Mouse (Mus musculus): ENCODE results near the gene Dusp14.

Dusp14 gene

DNA sequence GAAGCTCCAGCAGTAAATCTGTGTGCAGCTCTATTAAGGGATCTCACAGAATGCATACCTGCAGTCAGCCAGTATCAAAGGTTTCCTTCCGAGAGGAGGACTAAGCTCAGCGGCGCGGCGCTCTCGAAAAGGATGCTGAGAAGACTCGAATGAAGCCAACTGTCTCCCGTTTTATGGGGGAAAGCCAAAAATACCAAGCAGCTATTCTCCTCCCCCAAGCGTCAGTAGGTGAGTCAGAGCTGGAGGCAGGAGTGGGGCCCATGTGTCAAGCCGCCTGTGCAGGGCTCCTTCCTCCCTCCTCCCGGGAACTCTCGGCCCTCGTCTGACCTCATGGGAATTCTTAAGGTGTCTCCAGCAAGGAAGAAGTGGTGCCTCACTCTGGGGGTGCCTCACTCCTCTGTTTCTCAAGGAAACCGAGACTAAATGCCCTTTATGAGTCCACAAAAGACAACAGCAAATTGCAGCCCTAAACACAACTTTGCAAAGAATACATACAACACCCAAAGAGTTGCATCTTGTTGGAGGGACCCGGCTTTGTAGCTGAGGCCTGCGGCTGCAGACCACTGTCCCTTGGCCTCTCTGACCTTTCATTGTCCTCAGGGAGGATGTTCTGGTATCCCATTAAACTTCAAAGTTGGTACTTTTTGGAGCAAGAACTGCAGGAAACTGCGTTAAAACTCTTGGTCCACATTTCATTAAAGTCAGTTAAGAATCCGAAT lies 2.0 kb downstream of the Dusp14 start:
- DNase-seq (ENCODE audit: low spot score): peak; percentile 7

DNA sequence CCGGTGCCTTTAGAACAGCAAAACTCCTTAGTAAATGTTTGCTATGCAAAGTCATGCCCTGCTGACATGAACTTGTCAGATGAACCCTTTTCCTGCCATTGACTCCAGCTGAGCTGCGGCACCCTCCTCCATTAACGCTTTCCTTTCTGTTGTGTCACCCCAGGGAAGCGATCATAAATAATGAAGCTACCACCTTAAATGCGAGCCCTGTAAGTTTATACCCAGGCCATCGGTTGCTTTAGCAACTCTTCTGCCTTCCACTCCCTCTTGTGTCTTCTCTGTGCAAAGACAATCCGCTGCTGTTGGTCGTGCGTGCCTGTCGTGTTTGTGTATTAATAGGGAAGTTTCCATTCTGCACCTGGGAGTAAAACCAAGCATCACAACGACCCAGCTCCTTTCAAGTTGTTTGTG lies 3.0 kb downstream of the Dusp14 start:
- DNase-seq (ENCODE audit: low spot score): no peak

DNA sequence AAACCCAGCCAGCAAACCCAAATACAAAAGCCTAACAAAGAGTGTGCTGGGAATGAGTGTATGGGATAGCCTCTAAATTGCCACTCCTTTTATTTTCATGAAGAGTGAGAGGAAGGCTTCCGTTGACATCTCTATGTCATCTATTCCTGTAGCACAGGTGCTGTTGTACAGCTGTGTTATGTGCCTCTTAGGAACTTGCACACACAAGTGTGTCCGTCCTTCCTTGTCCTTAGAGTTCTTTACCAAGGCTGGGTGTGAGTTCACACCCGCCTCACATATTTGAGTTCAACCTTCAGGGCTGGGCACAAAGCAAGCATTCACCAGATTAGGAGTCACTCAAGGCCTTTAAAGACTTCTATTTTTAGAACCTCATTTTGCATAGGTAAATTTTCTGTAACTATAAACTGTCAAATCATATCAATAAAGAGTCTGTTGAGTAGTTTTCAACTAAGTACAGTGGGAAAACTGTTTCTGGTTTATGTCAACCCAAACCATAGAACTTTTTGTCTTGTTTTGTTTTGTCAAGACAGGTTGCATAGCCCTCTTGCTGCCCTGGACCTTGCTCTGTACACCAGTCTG lies 5.3 kb downstream of the Dusp14 start:
- no peak for DNase-seq (ENCODE audit: low spot score)

DNA sequence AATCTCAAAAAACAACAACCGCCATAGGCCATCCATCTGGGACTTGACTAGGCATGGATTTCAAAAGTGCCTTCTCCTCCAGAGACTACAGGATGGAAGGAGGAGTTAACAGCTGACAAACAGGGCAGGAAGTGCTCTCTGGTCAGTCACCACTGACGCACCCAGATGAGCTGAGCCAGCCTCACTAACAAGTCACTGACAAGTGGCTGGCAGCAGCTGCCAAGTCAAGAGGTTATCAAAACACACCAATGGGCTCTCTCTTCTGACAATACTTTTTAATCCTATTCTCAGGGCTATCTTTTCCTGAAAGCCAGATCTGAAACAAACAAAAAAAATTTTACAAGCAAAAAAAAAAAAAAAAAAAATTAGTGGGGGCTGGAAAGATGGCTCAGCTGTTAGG lies 6.3 kb downstream of the Dusp14 start:
- no peak for DNase-seq (ENCODE audit: low spot score)

DNA sequence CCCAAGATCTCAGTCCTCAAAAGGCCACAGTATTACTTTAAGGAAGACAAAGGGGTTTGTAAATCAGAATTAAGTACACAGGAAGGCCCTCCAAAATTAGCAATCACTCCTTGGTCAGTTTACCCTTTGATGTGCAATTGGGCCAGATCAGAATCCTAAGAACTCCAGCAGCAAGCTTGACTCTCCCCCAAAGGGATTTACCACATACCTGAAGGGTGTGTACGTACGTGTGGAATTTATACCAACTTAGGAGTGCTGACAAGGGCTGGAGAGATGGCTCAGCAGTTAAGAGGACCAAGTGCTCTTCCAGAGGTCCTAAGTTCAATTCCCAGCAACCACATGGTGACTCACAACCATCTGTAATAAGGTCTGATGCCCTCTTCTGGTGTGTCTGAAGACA lies 7.2 kb downstream of the Dusp14 start:
- DNase-seq (ENCODE audit: low spot score): no peak

DNA sequence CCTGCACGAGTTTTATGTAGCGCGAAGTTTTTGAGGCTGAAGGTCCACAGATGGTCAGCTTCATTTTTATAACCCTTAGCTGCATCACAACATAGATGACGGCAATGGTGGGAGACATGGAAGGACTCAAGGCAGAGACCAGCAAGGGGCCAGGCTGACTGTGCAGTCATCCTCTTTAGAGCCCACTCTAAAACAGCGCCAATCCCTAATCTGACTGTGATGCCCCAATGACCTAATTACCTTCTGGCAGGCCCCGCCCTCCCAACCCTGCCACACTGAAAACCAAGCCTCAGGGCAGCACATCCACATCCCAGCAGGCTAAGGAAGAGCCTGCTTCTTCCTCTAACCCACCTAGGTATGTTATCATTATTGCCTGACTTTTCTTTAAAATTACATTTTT lies 8.4 kb downstream of the Dusp14 start:
- no peak for DNase-seq (ENCODE audit: low spot score)

DNA sequence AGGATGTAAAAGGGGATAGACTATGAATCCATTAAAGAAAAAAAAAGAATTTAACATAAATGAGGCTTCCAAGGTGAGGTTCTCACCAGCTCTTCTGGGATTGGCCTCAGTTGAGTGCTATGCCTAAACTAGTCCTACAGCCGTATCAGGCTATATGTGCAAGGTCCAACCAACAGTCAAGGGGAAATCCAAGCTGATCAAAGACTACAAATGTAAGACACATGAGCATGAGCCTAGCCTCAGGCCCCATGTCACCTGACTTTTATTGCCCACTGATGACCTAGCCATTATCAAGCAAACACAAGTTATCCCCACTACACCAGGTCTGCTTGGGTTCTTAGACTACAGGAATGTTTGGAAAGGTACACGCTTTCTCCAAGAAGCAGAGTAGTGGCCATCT lies 9.3 kb downstream of the Dusp14 start:
- DNase-seq (ENCODE audit: low spot score): no peak

DNA sequence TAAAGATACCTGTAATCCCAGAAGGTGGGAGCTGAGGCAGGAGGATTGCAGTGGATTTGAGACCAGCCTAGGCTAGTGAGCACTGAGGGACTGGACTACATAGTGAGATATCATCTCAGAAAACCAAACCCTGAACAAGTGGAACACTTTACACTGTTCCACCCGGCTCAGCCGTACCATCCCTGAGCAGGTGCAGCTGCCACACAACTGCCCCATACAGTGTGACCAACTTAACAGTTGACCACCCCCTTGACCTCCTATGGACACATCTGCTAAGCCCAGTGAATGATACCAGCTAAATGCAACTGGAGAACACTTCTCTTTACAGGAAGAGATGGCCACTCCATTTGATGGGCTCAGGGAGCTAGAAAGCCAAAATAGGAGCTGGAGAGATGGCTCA lies 11.6 kb downstream of the Dusp14 start:
- no peak for DNase-seq (ENCODE audit: low spot score)

DNA sequence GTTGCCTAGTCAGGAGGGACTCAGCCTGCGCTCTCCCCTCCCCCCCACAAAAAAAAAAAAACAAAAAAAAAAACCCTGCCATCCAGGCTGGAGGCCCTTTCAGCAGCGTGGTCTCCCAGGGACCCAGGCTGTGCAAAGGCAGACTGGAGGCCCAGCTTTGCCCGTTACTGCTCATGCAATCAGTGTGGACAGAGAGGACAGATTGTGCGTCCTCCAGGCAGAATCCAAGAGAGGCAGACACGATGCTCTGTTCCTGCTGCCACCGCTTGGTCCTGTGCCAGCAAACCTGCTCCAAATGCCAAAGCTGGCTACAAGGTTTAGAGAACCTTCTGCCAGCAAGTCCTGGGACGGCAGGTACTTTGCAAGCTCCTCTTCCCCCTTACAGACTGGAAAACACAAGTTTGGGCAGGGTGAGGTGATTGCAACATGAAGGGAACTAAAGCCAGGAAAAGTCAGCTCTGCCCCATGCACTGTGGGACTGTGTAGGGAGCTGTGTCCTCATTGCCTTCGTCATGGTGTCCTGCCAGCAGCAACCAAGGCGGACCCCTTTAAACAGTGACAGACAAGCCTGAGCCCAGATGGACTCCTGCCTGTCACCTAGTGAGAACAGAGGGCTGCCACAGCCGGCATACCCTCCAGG lies 15.4 kb downstream of the Dusp14 start:
- DNase-seq (ENCODE audit: low spot score): no peak

DNA sequence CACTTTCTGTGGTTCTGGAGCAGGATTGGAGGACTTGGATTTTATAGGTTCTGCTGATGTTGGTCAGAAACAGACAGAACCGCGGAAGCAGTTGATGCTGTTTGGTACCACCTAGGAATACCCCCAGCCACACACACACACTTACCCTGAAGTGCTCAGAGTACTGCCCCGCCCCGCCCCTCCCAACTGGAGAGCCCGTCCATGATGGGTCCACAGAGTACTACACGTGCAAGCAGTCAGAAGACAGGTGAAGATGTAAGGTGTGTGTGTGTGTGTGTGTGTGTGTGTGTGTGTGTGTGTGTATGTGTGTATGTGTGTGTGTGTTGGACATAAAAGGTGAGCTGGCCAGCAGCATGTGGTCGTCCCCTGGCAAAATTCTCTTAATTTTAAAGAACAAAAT lies 16.0 kb downstream of the Dusp14 start:
- DNase-seq (ENCODE audit: low spot score): no peak

DNA sequence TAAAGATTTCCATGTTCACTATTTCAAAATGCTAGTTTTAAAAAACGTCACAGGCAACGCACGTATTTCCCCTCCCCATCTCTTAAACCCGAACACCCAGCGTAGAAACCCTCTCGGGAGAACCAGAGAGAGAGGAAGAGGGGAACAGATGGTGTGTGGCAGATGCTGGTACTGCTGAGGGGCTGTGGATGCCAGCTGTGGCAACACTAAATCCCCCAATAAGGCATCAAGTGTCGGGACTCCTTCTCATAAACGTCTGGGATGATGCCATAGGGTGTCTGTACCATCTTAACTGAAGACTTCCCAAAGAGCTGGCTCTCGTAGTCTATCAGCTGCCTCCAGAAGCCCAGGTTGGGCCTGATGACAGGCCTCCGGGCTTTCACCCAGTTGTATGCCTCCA lies 20.6 kb downstream of the Dusp14 start:
- no peak for DNase-seq (ENCODE audit: low spot score)

DNA sequence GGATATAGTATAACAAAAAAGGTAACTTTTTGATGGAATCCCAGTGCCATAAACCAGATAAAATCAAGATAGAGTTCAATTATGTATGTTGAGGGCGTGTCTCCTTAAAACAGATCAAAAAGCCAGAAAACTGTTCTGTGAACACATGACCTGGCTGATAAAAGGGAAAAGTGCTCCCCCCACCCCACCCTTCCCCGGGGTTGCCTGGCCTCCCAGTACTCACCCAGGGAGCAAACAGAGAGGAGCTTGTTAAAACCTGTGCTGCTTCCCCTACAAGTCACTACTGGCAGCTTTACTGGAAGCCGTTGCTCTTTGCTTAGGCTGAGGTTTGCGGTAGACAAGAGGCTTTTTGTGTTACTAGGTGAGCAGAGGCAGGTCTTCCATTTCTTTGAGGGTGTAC lies 21.8 kb downstream of the Dusp14 start:
- no peak for DNase-seq (ENCODE audit: low spot score)

DNA sequence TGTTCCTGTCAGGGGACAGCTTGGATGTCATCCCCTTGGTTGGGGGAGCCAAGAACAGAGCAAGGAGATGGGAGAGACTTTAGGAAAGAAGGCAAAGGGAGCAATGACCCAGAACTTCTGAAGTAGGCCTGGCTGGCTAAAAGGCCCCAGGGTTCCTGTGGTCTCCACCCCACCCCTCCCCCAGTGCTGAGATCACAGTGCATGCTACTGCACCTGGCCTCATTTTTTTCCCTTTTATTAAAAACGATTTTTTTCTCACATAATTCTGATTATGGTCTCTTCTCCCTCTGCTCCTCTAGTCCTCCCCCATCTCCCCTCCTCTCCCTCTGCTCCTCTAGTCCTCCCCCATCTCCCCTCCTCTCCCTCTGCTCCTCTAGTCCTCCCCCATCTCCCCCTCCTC lies 24.1 kb downstream of the Dusp14 start:
- no peak for DNase-seq (ENCODE audit: low spot score)

DNA sequence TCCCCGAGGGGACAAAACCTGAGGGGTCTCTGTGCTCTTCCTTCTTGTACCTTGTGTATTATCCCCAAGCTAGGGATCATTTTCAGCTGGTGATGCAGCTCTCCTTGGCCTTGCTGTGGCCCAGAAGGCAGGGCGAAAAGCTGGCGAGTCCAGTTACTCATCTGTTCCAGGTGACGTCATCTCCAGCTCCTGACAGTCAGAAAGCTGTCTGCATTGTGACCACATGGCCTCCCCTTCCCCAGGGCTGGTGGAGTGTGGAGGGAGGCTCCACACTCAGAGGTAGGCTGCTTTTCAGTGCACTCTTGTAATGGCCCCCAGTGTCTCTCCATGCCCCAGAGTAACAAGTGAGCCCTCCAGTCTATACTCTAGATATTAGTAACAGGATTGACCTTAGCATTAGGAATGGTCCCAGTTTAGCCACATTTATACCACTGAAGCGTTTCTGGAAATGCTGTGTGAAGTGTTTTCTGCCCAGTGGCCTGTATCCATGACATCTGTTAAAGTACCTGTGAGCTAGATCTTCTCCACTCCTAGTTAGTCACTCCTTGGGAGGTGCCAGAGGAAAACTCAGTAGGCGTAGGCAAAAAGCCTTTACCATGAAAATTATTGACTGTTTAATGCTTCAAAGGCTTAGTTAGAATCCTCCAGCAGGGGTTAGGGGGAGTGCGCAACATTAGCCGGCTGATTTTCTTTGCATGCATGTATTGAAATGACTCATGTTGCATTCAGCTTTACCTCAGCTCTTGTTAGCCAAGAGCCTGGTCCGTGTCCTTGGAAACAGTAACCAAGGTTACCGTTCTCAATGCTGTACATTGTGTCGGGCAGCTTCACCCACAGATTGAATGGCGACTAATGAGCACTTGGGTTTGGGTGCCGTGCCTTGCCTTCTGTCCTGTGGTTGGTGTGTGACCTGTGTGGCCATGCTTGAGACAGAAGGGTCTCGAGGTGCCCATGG lies 26.0 kb downstream of the Dusp14 start:
- no peak for DNase-seq (ENCODE audit: low spot score)

DNA sequence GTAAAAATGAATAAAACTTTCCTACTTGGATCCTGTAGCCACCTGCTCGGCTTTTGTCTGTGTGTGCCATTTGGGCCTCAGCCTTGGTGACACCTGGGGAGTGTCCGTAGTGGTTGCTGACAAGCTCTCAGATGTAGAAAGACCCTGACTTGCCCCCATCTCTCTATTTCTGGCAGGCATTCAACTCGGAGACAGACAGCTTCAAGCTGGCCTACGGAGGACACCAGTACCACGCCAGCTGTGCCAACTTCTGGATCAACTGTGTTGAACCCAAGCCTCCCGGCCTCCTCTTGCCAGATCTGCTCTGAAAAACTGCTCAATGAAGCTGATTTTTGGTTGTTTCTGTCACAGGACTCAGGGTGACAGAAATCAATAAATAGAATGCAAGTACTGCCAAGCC lies 28.4 kb downstream of the Dusp14 start:
- no peak for DNase-seq (ENCODE audit: low spot score)

DNA sequence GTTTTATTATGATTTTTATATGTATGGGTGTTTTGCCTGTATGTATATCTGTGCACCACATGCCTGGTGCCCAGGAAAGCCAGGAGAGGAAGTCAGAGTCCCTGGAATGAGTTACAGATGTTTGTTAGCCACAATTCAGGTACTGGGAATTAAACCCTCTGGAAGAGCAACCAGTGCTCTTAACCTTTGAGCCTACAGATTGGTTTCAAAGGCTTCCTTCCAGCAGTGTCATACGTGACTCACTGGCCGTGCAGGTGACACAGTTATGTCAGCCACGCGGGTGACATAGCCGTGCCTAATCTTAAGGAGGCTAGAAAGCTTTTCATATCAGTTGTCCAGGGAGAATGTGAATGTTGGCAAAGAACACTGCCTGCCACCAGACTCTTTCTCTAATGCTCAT lies 35.4 kb downstream of the Dusp14 start:
- DNase-seq (ENCODE audit: low spot score): no peak

DNA sequence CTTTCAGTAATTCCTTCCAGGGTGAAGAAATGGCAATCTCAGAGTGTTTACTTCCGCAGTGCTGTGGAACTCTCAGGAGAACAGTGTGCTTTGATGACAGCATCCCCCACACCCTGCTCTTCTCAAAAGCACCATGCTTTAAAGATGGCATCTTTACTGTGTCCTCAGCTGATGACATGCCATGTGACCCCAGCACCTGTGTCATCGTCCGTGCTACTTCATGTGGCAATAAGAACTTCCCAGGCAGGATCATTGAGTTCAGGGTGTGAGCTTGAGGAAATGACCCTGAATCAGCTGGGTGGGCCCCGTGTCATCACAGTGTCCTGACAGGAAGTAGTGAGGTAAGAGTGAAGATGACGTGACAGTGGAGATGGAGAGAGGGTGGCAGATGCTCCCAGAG lies 36.5 kb downstream of the Dusp14 start:
- no peak for DNase-seq (ENCODE audit: low spot score)

DNA sequence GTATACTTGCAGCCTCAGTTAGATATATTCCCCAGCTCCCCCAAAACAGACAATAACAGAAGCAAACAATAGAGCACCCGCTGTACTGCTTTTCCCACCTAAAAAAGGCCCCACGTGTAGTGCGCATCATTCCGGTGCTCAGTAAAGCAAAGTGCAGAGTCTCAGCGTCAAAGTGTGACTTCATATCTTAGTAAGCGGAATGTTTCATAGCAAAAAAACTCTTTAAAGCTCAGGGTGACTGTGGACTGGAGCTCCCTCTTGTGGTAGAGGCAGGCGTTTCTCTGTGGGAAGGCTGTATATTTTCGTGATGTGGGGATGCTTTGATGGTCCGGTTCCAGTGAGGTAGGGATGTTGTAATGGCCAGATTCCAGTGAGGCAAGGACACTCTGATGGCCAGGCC lies 37.1 kb downstream of the Dusp14 start:
- DNase-seq (ENCODE audit: low spot score): peak; percentile 16

DNA sequence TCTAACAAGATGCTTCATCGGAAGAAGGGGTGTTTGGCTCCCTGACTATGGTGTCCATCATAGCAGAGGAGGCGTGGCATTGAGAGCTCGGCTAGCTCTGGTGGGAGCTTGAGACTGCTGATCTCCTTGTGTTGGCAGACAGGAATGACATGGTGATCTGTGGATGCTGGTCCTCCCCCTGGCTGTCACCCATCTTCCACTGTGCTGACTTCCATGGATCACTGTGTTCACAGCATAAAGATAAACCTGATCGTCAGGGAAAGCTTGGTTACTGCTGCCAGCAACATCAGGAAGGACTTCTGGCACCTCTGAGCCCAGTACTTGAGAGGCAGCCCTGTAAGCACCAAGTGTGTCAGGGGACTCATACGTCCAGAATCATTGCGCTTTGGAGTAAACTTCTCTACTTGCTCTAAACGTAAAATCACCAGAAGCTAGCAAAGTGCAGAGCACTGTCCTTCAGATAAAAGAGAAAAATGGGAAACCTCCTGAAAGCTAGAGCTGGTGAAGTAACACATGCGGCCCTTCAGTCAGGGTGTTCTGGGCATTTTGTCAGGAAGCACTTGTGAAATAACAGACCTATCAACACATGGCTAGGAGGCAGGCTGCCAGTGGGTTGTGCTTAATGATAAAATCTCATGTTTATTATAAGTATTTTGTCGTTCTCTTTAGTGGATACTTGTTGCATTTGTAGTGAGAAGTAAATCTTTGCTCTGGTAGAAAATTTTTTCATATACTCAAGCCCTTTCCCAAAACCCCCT lies 40.6 kb downstream of the Dusp14 start:
- no peak for DNase-seq (ENCODE audit: low spot score)

DNA sequence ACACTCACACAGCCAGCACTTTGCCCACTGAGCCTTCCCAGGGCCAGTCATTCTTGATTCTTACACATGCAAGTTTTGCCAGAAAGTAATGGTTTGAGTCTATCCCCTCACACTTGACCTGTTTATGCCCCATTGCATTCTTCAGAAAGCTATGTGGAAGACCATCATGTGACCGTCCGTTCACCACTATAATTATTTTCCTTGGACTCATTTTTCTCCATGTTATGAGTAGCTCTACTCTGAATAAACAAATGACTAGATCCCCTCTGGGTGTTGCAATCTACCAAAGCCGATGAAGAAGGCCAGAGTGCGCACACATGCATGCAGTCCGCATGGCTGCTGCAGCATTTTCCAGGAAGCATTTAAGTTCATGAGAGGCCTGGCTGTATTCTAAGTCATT lies 41.8 kb downstream of the Dusp14 start:
- DNase-seq (ENCODE audit: low spot score): no peak

DNA sequence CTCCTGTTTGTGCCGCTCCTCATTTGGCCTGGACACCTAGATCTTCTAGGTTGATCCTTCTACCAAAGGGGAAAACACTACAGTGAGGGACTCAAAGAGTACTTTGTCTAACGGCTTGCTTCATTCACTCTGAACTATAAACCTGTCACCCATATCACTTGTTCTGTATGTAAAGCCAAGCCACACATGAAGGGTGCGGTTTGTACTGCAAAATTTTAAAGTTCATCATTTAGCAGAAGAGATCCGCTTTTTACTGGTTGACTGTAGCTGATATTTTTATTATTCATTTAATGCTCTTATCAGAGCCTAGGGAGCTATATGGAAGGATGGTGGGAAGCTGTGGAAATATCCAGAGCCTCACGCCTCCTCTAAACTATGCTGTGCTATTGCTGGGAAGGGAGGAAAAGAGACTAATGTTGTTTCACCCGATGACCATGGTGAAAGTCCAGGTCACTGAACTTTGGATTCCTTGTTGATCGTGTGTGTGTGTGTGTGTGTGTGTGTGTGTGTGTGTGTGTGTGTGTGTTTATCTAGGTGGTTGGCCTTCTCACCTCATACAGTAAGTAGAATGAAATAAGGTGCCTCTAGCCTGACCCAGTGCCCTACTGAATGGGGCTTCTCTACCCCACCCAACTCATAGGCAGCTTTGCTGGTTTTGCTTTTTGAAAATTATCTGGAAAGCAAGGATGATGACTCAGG lies 52.1 kb downstream of the Dusp14 start:
- DNase-seq (ENCODE audit: low spot score): no peak
